Mouse (Mus musculus) CH12.LX (cell line): ENCODE results near the gene Mnd1. TPM values are rescaled to one million over a fixed set of nuclear protein-coding genes. Genes with fewer than 3 reads are reported as not detected.

Experiments
- DNase-seq: peaks from one replicate; pipeline ENCODE4 v3.0.0-alpha.2; 2013; ENCODE audit errors: extremely low read depth
- H3K27ac ChIP-seq: 2 replicates; pipeline ENCODE4 v1.5.1; 2012; ENCODE audit warnings: low read depth, mild to moderate bottlenecking, control low read depth, moderate library complexity; ENCODE audit not compliant: insufficient read depth
- H3K27me3 ChIP-seq: replicated peaks from 2 replicates; pipeline ENCODE3; 2012; ENCODE audit warnings: inconsistent platforms
- H3K36me3 ChIP-seq, 2 experiments: replicated peaks in 1 of 2; 2 replicates each; pipeline versions ENCODE3 to v1.6.1; 2012; ENCODE audit warnings: inconsistent platforms in 1 of 2, low read length in 1 of 2, mild to moderate bottlenecking in 1 of 2, mixed read lengths in 1 of 2, moderate library complexity in 1 of 2; ENCODE audit not compliant: control insufficient read depth in 1 of 2, insufficient read depth in 1 of 2
- H3K4me1 ChIP-seq, 2 experiments: 2 replicates each; pipeline ENCODE4 v1.6.1; 2012; ENCODE audit warnings: inconsistent platforms in 1 of 2, moderate library complexity in 1 of 2; ENCODE audit not compliant: insufficient read depth in 2 of 2, control insufficient read depth in 1 of 2
- H3K4me2 ChIP-seq: 2 replicates; pipeline ENCODE4 v1.6.1; 2012; ENCODE audit warnings: low read depth, mild to moderate bottlenecking, control low read depth; ENCODE audit not compliant: poor library complexity, insufficient read depth, severe bottlenecking
- H3K4me3 ChIP-seq, 3 experiments: fragments of 150-350 bp in 1 of 3; sonication (generic) in 1 of 3; replicated peaks in 1 of 3; 2 replicates each; pipeline versions ENCODE3 to v1.5.1; 2011 to 2012; ENCODE audit warnings: low read depth in 2 of 3, low read length in 2 of 3, mild to moderate bottlenecking in 2 of 3, moderate library complexity in 2 of 3, control low read depth in 1 of 3, improper control_type of control experiment in 1 of 3, inconsistent platforms in 1 of 3, mixed read lengths in 1 of 3; ENCODE audit not compliant: poor library complexity in 1 of 3
- H3K79me2 ChIP-seq: replicated peaks from 2 replicates; pipeline ENCODE4 v1.6.1; 2012; ENCODE audit warnings: mild to moderate bottlenecking, moderate library complexity; ENCODE audit not compliant: control insufficient read depth, poor library complexity, insufficient read depth, severe bottlenecking; ENCODE audit errors: extremely low read depth
- H3K9ac ChIP-seq: 2 replicates; pipeline ENCODE4 v1.6.1; 2012; ENCODE audit warnings: low read depth, mild to moderate bottlenecking, control low read depth, moderate library complexity; ENCODE audit not compliant: insufficient read depth
- H3K9me3 ChIP-seq: replicated peaks from 2 replicates; pipeline ENCODE3; 2012; ENCODE audit warnings: low read length, inconsistent platforms, mixed read lengths
- BHLHE40 ChIP-seq: IDR thresholded peaks from 2 replicates; pipeline ENCODE4 v1.6.1; 2011; ENCODE audit warnings: mild to moderate bottlenecking, low read depth, low read length, improper control_type of control experiment
- CHD2 ChIP-seq: IDR thresholded peaks from 2 replicates; pipeline ENCODE4 v1.6.1; 2011; ENCODE audit warnings: low read length, improper control_type of control experiment
- CTCF ChIP-seq, 2 experiments: IDR thresholded peaks in 1 of 2; conservative IDR thresholded peaks in 1 of 2; 2 replicates each; pipeline ENCODE4 v1.5.1; 2011 to 2012; ENCODE audit warnings: low read depth in 2 of 2, low read length in 2 of 2, improper control_type of control experiment in 1 of 2, inconsistent platforms in 1 of 2, mild to moderate bottlenecking in 1 of 2, moderate library complexity in 1 of 2
- ELF1 ChIP-seq: IDR thresholded peaks from 2 replicates; pipeline ENCODE4 v1.6.1; 2014; ENCODE audit warnings: low read depth, mild to moderate bottlenecking, inconsistent platforms, low read length, improper control_type of control experiment
- EP300 ChIP-seq: IDR thresholded peaks from 2 replicates; pipeline ENCODE4 v1.6.1; 2011; ENCODE audit warnings: low read length, improper control_type of control experiment
- GABPA ChIP-seq: IDR thresholded peaks from 2 replicates; pipeline ENCODE4 v1.6.1; 2012; ENCODE audit warnings: low read depth, low read length, improper control_type of control experiment, inconsistent platforms; ENCODE audit not compliant: insufficient replicate concordance
- HCFC1 ChIP-seq: IDR thresholded peaks from 2 replicates; pipeline ENCODE4 v1.6.1; 2012; ENCODE audit warnings: low read depth, mild to moderate bottlenecking, inconsistent platforms, low read length, improper control_type of control experiment
- IRF4 ChIP-seq: IDR thresholded peaks from 2 replicates; pipeline ENCODE4 v1.6.1; 2014; ENCODE audit warnings: low read depth, mild to moderate bottlenecking, inconsistent platforms, low read length, improper control_type of control experiment
- KAT2A ChIP-seq: IDR thresholded peaks from 2 replicates; pipeline ENCODE4 v1.6.1; 2012; ENCODE audit warnings: low read length, improper control_type of control experiment, inconsistent platforms; ENCODE audit not compliant: insufficient replicate concordance
- MAX ChIP-seq: IDR thresholded peaks from 2 replicates; pipeline ENCODE4 v1.6.1; 2011; ENCODE audit warnings: low read length, improper control_type of control experiment
- MEF2A ChIP-seq: IDR thresholded peaks from 2 replicates; pipeline ENCODE4 v1.6.1; 2014; ENCODE audit warnings: low read depth, mild to moderate bottlenecking, inconsistent platforms, low read length, improper control_type of control experiment, borderline replicate concordance
- MXI1 ChIP-seq: IDR thresholded peaks from 2 replicates; pipeline ENCODE4 v1.6.1; 2011; ENCODE audit warnings: mild to moderate bottlenecking, low read depth, low read length, improper control_type of control experiment
- MYC ChIP-seq: IDR thresholded peaks from 2 replicates; pipeline ENCODE4 v1.6.1; 2011; ENCODE audit warnings: low read depth, mild to moderate bottlenecking, improper control_type of control experiment, low read length
- NELFE ChIP-seq: IDR thresholded peaks from 2 replicates; pipeline ENCODE4 v1.6.1; 2011; ENCODE audit warnings: low read depth, low read length, improper control_type of control experiment
- NRF1 ChIP-seq: IDR thresholded peaks from 2 replicates; pipeline ENCODE4 v1.6.1; 2014; ENCODE audit warnings: low read depth, mild to moderate bottlenecking, inconsistent platforms, low read length, improper control_type of control experiment, moderate library complexity
- PAX5 ChIP-seq: IDR thresholded peaks from 2 replicates; pipeline ENCODE4 v1.6.1; 2012; ENCODE audit warnings: low read length, inconsistent platforms, mixed read lengths
- POLR2A ChIP-seq: IDR thresholded peaks from 2 replicates; pipeline ENCODE4 v1.6.1; 2011; ENCODE audit warnings: low read depth, mild to moderate bottlenecking, improper control_type of control experiment, low read length
- POLR2AphosphoS2 ChIP-seq: IDR thresholded peaks from 2 replicates; pipeline ENCODE4 v1.6.1; 2011; ENCODE audit warnings: low read depth, low read length, improper control_type of control experiment
- RAD21 ChIP-seq: IDR thresholded peaks from 2 replicates; pipeline ENCODE4 v1.6.1; 2011; ENCODE audit warnings: low read depth, mild to moderate bottlenecking, low read length, improper control_type of control experiment, moderate library complexity
- SIN3A ChIP-seq: IDR thresholded peaks from 2 replicates; pipeline ENCODE4 v1.6.1; 2012; ENCODE audit warnings: low read length, improper control_type of control experiment, inconsistent platforms
- SMC3 ChIP-seq: IDR thresholded peaks from 2 replicates; pipeline ENCODE4 v1.6.1; 2011; ENCODE audit warnings: low read depth, low read length, improper control_type of control experiment
- TCF12 ChIP-seq: IDR thresholded peaks from 2 replicates; pipeline ENCODE4 v1.6.1; 2014; ENCODE audit warnings: low read depth, mild to moderate bottlenecking, inconsistent platforms, low read length, improper control_type of control experiment
- UBTF ChIP-seq: IDR thresholded peaks from 2 replicates; pipeline ENCODE4 v1.6.1; 2012; ENCODE audit warnings: low read depth, mild to moderate bottlenecking, inconsistent platforms, low read length, improper control_type of control experiment, moderate library complexity
- ZC3H11A ChIP-seq: IDR thresholded peaks from 2 replicates; pipeline ENCODE4 v1.6.1; 2012; ENCODE audit warnings: low read depth, mild to moderate bottlenecking, inconsistent platforms, low read length, improper control_type of control experiment
- ZMIZ1 ChIP-seq: IDR thresholded peaks from 2 replicates; pipeline ENCODE4 v1.6.1; 2012; ENCODE audit warnings: low read depth, mild to moderate bottlenecking, inconsistent platforms, low read length, improper control_type of control experiment
- dilution Hi-C: fragments of 300-500 bp; cut with MboI; formaldehyde crosslinking; loops from 2 replicates; pipeline ENCODE4 v1.14.3; 2020; ENCODE audit warnings: low sequenced_read_pairs; ENCODE audit not compliant: extremely low pct_unique_long_range_greater_than_20kb, extremely low pct_ligation_motif_present
- in situ Hi-C: fragments of 300-500 bp; cut with MboI; formaldehyde crosslinking; loops from 3 replicates; pipeline ENCODE4 v1.14.3; 2019; ENCODE audit warnings: low sequenced_read_pairs, low pct_ligation_motif_present, low pct_unique_long_range_greater_than_20kb, mixed read lengths
- polyA plus RNA-seq: library from polyadenylated mRNA; unstranded; fragments of >175 nt; gene quantifications from 2 replicates; pipeline ENCODE4 v1.2.1, GENCODE M21; 2012; ENCODE audit warnings: low read depth; ENCODE audit not compliant: insufficient read length
- total RNA-seq, 2 experiments: library from RNA; depleted of rRNA; stranded (reverse); fragments of 300-350 nt in 1 of 2; fragments of >200 nt in 1 of 2; gene quantifications; 2 replicates each; pipeline ENCODE4 v1.2.3; 2012 to 2014

The Mnd1 gene
- 13.4 and 14.2 TPM in 2 replicates for total RNA-seq (2012; rRNA removed)
- 23.1 and 24.4 TPM in 2 replicates for total RNA-seq (2014; rRNA removed)
- 19.0 and 24.0 TPM in 2 replicates for polyA plus RNA-seq

GRCm38 (mm10) chr3:84155558-84156006, at the start of gene Mnd1:
Mnd1 (minus strand) TSS chr3:84155786.
- in situ Hi-C loops: loop anchor here (25.0 kb wide), 1 partner anchor 382 kb away; no protein-coding TSS in a partner anchor
- H3K4me2 ChIP-seq: peak within 1 kb of the TSS; percentile 74
- peak within 1 kb of the TSS; percentile 62 for H3K27ac ChIP-seq
- dilution Hi-C loops: no loop called here
- peak within 1 kb of the TSS; percentile 48 to 74 (median 73) for H3K4me3 ChIP-seq
- H3K4me1 ChIP-seq: peaks cover 4 to 43% of the 10 kb centered on the region in 2 experiments; a peak in 3 of 4 replicates
- H3K79me2 ChIP-seq: peaks cover 3% of the 10 kb centered on the region
- peaks cover 5% of the 10 kb centered on the region for H3K9me3 ChIP-seq
- peaks cover 0 to 11% of the 10 kb centered on the region in 2 experiments for H3K36me3 ChIP-seq
- peak; percentile 70; the same call in 1 of the 2 replicates for TF ChIP-seq UBTF
- peak; percentile 71; the same call in 1 of the 2 replicates for TF ChIP-seq POLR2AphosphoS2
- peak; percentile 98 for TF ChIP-seq MXI1
- TF ChIP-seq MYC: peak; percentile 92
- no peak for TF ChIP-seq GABPA
- no peak for TF ChIP-seq PAX5
- peak; percentile 59; the same call in 1 of the 2 replicates for TF ChIP-seq NRF1
- peak; percentile 88 for TF ChIP-seq SIN3A
- TF ChIP-seq ZC3H11A: no peak
- peak; percentile 79 for TF ChIP-seq POLR2A
- TF ChIP-seq RAD21: peak; percentile 52
- TF ChIP-seq CTCF (conservative IDR thresholded peaks at IDR 0.05 in 1 of 2, IDR thresholded peaks at IDR 0.05 in 1 of 2; ENCODE audit: low read depth in 2 of 2, low read length in 2 of 2): peak in 1 of 2 experiments; percentile 92; a peak in 2 of 4 replicates
- TF ChIP-seq EP300: no peak
- TF ChIP-seq MAX: peak; percentile 96
- TF ChIP-seq HCFC1: peak; percentile 60; the same call in 1 of the 2 replicates
- peak; percentile 78; the same call in 1 of the 2 replicates for TF ChIP-seq NELFE
- TF ChIP-seq IRF4: peak; percentile 82; the same call in 1 of the 2 replicates
- peak; percentile 76 for TF ChIP-seq ZMIZ1
- TF ChIP-seq CHD2: no peak
- peak; percentile 88 for TF ChIP-seq TCF12
- peak; percentile 75 for TF ChIP-seq ELF1
- TF ChIP-seq BHLHE40: no peak
- TF ChIP-seq SMC3: peak; percentile 73
- peak; percentile 83 for TF ChIP-seq MEF2A
- 0 out of 2 replicates have a peak, but pooled peaks have one; percentile 51 for TF ChIP-seq KAT2A
- DNase-seq: peak; percentile 95
- peak within 1 kb of the TSS; percentile 86 for H3K9ac ChIP-seq
- no peaks in the 10 kb centered on the region for H3K27me3 ChIP-seq
